Mouse (Mus musculus): ENCODE measurements around the gene Olfr690.
"Not testable (repeated sequence)": the region's sequence is repeated elsewhere in the genome, so short reads cannot be mapped to it uniquely, and the experiment has no call there.

Olfr690 gene

DNA sequence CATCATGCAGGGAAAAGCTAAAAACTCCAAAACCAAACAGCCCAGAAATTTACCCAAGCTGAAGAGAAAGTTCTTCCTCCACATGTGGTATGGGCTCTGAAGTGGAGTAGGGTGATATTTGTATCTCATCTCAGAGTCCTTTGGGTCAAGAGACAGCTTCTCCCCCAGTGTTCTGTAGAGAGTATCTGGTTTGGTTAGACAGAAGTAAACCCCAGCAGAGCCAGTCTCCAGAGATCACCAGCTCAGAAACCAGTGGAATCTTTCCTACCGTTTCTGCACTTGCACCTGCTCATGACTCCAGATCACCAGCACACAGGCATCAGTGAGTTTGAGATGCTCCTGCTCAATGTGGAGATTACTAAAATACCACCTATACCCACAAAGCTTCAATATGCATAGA, at the start of gene Olfr690:
Gene Olfr690 (minus strand): TSS at position 101 of the 400 bp plus-strand sequence.
- DNase-seq (ENCODE audit: low spot score), result no peak

DNA sequence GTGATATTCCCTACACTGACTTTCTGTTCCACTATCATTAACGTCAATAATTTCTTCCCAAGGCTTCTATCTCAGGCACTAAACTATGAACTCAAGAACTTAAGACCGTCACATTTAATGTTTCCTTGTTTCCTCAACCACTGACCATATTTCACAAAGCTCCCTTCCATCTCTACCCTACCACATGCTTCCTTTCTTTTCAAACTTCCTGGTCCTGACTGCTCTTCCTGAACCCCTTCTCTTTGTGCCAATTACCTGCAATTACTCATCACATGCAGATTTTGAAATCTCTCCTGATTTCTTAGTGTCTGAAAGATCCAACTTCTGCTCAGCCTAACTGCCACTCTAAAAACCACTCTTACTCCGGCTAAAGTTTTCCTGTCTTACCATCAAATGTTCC, 46.4 kb upstream of the Olfr690 start:
- no peak for DNase-seq (ENCODE audit: low spot score)

DNA sequence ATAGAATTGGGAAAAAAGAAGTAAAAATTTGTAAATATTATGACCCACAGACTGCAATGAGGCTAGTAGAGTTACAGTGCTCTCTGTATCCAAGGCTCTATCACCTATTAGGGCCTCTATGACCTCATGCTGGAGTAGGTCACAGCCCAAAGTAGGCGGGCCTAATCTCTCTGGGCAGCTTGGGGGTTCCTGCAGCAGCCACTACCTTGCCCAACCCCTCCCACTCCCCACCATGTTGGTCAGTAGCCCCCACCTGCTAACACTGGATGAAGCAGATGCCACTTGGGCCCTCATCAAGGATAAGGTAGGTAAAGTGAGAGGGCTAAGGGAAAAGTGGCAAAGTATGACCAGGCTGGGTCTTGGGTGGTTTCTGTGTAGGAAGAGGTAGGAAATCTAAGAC, 41.0 kb upstream of the Olfr690 start, which contains the start of gene Gm5901:
Gene Gm5901 (plus strand): TSS at position 173 of the 400 bp plus-strand sequence.
- no peak for DNase-seq (ENCODE audit: low spot score)

DNA sequence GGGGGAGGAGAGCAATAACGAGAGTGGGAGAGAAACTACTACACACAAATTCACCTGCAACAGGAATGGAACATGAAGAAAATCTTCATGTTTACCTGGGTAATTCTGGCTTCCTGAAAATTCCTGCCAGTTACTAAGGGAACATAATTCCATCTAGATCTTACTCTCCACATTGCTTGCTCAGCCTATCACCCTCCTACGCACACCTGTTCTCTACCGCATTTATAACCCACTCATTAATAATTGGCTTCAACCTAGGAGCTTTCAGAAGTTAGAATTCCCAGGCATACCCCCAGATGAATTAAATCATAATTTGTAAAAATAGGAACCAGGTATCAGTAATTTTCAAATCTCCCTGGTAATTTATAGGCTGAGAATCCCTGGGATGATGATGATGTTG, 40.1 kb upstream of the Olfr690 start:
- no peak for DNase-seq (ENCODE audit: low spot score)

DNA sequence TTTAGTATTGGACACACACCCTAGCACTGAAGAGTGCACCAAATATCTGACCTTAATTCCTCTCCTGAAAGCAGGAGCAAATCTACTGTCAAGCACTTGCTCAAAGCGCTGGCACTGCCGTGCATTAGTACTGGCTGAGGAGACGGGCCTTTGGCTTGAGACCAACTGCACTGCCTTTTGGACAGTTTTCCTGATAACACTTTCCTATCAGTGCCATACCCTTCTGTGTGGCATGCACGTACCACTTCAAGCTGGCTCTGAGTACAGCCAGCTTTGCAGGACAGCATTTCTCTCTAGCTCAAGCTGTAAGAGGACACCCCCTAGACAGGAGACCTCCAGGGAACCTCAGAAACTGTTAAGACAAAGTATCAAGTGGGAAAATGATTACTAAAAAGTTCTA, 39.6 kb upstream of the Olfr690 start:
- no peak for DNase-seq (ENCODE audit: low spot score)

DNA sequence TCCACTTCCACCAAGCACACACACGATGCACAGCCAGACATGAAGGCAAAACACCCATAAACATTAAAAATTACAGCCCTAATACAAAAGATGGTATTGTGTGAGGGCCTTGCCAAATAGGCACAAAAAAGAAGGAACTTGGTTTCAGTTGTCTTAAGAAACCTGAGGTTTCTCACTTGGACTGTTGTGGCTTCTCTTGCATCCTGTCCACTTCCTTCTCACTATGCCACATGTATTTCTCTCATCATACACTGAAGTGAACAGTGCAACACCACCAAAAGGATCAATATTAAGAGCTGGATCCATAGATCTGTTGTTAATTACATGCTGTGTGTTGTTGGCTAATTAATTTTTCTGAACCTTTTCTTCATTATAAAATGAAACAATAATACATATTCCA, 39.0 kb upstream of the Olfr690 start:
- no peak for DNase-seq (ENCODE audit: low spot score)

DNA sequence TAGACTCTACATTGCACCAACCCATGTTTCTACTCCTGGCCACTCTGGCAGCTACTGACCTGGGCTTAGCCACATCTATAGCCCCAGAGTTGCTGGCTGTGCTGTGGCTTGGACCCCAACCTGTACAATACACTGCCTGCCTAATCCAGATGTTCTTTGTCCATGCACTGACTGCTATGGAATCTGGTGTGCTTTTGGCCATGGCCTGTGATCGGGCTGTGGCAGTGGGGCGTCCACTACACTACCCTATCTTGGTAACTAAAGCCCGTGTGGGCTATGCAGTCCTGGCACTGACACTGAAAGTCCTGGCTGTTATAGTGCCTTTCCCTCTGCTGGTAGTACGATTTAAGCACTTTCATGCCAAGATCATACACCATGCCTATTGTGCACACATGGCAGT, 34.6 kb upstream of the Olfr690 start:
- DNase-seq (ENCODE audit: low spot score), result no peak

DNA sequence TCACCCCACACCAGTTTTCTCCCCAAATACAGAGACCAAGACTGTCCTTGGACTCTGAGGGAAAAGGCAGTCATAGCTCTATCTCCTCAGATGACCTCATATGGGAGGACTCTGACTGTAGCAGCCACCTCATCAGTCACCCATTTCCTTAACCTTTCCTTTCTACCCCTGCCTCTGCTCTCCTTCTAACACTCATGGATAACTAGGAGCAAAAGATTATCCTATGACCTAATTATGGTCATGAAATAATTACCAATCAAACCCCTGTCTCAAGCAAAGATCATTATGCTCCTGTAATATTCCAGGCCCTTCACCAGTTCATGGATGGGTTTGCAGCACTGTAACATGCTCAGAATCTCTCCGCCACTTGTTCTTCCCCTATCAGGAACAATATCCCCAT, 34.0 kb upstream of the Olfr690 start, which contains the start of gene Olfr692:
Gene Olfr692 (plus strand): TSS at position 301 of the 400 bp plus-strand sequence.
- no peak for DNase-seq (ENCODE audit: low spot score)

DNA sequence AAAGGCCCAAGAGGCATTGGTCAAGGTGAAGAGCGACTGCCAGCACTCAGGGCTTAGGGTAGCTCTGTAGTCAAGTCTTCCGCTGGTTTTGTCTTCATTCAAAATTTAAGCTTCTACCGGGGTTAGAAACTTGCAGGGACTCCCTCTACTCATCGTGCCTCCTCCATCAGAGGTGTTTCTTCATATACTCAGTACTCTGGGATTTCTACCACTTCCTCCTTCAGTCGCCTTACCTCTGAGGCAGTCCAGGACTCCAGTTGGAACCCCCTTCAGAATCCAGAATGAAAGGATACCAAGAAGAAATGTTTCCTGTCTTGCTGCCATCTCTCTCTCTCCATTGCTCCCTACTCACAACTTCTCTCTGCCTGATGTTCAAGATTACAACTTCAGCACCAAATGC, 33.4 kb upstream of the Olfr690 start:
- DNase-seq (ENCODE audit: low spot score), result no peak

DNA sequence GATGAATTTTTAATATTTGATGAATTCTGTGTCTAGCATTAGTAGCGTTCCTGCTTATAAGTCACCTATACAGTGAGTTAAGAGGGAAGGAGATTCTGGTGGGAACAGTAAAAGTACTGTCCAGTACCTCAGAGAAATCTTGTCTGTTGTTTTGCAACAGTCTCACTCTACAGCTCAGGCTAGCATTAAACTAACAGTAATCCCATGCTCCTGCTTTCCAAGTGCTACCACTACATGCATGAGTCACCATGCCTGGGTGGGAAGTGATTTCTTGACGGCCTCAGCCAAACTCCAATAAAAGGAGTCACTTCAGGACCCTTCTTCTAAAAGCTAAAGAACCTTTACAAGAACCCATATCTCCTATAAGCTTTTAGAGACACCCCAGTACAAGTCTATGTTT, 27.8 kb upstream of the Olfr690 start:
- DNase-seq (ENCODE audit: low spot score), result no peak

DNA sequence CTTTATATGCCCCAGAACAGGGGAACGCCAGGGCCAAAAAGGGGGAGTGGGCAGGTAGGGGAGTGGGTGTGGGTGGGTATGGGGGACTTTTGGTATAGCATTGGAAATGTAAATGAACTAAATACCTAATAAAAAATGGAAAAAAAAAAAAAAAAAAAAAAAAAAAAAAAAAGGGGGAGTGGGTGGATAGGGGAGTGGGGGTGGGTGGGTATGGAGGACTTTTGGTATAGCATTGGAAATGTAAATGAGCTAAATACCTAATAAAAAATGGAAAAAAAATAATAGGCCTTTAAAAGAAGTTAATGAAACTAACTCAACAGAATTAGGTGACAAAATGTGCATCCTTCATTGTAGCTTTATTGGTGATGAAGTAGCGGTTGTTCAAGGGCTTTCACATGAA, 22.6 kb upstream of the Olfr690 start:
- DNase-seq (ENCODE audit: low spot score), result not testable (repeated sequence)

DNA sequence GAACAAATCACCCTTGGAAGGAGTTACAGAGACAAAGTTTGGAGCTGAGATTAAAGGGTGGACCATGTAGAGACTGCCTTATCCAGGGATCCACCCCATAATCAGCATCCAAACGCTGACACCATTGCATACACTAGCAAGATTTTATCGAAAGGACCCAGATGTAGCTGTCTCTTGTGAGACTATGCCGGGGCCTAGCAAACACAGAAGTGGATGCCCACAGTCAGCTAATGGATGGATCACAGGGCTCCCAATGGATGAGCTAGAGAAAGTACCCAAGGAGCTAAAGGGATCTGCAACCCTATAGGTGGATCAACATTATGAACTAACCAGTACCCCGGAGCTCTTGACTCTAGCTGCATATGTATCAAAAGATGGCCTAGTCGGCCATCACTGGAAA, 22.2 kb upstream of the Olfr690 start:
- not testable (repeated sequence) for DNase-seq (ENCODE audit: low spot score)

DNA sequence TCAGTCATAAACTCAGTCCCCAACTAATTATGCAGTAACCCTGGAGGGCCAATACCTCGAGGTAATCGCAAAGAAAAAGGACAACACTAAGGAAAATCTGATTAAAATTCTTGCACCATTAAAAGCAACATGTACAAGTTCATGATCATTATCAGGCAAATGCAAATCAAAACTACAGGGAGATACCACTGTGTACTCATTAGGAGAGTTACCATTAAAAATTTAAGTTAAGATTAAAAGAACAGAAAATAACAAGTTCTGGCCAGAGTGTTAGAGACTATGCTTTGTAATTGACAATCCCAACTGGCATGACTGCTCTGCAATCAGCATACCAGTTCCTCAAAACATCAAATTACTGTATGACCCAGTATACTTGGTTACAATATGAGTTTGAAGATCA, 8.8 kb upstream of the Olfr690 start:
- no peak for DNase-seq (ENCODE audit: low spot score)

DNA sequence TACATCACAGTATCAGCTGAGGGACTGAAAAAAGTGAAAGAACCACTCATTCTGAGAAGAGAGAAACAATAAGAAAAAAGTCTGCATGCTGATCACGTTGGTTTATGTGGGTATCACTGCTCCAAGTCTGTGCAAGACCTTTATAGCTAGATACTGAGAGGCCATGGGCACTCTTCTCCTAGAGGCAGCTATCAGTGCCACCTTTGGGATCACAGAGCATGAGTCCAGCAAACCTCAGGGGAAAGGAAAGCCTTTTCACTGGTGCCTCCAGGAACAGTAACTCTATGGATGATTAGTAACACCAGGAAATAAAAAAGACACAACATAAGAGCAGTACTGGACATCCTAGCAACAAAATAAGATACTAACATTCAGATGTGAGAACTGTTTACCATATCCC, 8.3 kb upstream of the Olfr690 start, which contains the start of gene Olfr691:
Gene Olfr691 (minus strand): TSS at position 101 of the 400 bp plus-strand sequence.
- DNase-seq (ENCODE audit: low spot score), result no peak

DNA sequence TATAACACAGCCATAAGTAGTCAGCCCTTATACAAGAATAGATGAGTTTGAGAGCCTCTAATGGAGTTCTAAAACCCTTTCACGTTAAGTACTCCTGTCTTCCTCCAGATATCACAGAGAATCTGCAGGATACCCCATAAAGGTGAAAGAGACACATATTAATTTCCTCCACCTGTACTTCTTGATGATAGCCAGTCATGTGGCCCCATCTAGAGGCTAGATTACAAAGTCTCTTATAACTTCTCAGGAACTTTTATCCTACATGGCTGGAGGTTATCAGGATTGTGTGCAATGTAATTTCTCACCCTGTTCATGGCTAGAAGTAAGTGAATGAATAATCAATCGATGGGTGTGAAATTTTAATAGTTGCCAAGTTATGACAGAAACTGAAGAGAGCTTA, 8.6 kb downstream of the Olfr690 start:
- no peak for DNase-seq (ENCODE audit: low spot score)

DNA sequence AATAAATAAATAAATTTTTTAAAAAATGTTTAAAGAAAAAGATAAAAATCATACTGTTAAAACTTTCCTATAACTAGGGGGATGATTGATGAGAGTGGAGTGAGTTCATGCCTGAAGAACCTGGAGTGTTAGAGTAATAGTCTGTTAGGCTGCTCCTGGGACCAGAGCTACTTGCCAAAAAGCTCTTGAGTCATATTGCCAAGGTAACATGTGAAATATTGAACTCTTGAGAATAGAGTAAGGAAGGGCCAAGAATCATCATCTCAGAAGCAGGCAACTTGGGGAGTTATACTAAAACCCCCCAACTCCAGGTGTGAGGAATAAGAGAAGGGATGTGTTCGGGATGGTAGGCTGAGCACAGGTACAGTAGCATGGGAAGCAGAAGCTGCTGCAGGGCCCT, 23.0 kb downstream of the Olfr690 start, which contains the start of gene Olfr689:
Gene Olfr689 (plus strand): TSS at position 301 of the 400 bp plus-strand sequence.
- no peak for DNase-seq (ENCODE audit: low spot score)

DNA sequence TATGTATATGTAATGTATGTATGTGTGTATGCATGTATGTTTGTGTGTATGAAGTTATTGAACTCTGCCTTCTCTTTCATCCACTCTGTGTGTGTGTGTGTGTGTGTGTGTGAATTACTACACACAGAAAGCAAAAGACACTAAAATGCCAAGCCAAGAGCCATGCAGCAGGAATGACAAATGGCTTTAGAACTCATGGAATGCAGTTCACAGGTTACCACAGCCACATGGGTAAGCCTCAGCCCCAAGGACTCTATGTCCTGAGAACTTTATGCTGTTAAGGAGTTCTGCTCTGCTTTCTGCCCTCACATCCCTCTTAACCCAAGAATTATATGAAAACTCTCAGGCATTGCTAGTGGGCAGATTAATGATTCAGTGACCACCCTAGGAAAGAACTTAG, 43.9 kb downstream of the Olfr690 start:
- no peak for DNase-seq (ENCODE audit: low spot score)

DNA sequence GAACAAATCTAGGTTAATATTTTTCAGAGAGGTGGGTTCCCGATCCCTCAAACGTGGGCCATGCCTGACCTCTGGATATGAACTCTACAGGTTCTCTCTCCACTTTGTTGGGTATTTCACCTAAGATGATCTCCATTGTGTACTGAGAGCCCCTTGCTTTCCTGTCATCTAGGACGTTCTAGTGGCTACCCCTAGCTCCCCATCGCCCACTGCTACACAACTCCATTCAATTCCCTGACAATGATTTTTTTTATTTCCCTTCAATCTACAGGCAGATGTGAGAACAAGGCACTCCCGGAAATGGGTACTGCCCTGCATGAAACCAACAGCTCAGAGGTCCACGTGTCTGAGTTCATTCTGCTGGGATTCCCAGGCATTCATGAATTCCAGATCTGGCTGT, 46.1 kb downstream of the Olfr690 start, which contains the start of gene Olfr688:
Gene Olfr688 (plus strand): TSS at position 301 of the 400 bp plus-strand sequence.
- no peak for DNase-seq (ENCODE audit: low spot score)

Data from yolk sac, embryonic 10.5 days (tissue).